Mouse (Mus musculus) limb, embryonic 14.5 days (tissue): ENCODE results near the gene Enc1. TPM values are rescaled to one million over a fixed set of nuclear protein-coding genes. Genes with fewer than 3 reads are reported as not detected.
A peak's percentile ranks its signal among the peaks of the same experiment; 100 is the strongest.

Source experiments
- ATAC-seq: fragments of 200-750 bp; cut with Nextera tagmentation; 2 replicates; pipeline ENCODE4 v1.8.0; 2017; ENCODE audit warnings: low read depth, moderate number of reproducible peaks, moderate TSS enrichment; ENCODE audit not compliant: low FRiP score
- DNase-seq: peaks from one replicate; pipeline ENCODE4 v3.0.0-alpha.2; 2015; ENCODE audit warnings: low spot score
- H3K27ac ChIP-seq: fragments of 300-500 bp; sonication (generic); replicated peaks from 2 replicates; pipeline ENCODE4 v1.5.1; 2014; ENCODE audit warnings: low read depth, mild to moderate bottlenecking, low read length, moderate library complexity, mixed read lengths
- H3K27me3 ChIP-seq: fragments of 300-500 bp; sonication (generic); 2 replicates; pipeline ENCODE4 v1.6.1; 2014; ENCODE audit warnings: low read length, mixed read lengths; ENCODE audit not compliant: control insufficient read depth, insufficient read depth
- H3K36me3 ChIP-seq: fragments of 300-500 bp; sonication (generic); 2 replicates; pipeline ENCODE4 v1.6.1; 2014; ENCODE audit warnings: mild to moderate bottlenecking, low read length, moderate library complexity, mixed read lengths; ENCODE audit not compliant: control insufficient read depth, insufficient read depth
- H3K4me1 ChIP-seq: fragments of 300-500 bp; sonication (generic); 2 replicates; pipeline ENCODE4 v1.6.1; 2014; ENCODE audit warnings: antibody characterized with exemption, low read length, mixed read lengths; ENCODE audit not compliant: control insufficient read depth, insufficient read depth
- H3K4me2 ChIP-seq: fragments of 300-500 bp; sonication (generic); replicated peaks from 2 replicates; pipeline ENCODE4 v1.6.1; 2014; ENCODE audit warnings: low read depth, mild to moderate bottlenecking, low read length, moderate library complexity; ENCODE audit not compliant: severe bottlenecking
- H3K4me3 ChIP-seq: fragments of 300-500 bp; sonication (generic); replicated peaks from 2 replicates; pipeline ENCODE4 v1.5.1; 2014; ENCODE audit warnings: low read length
- H3K9ac ChIP-seq: fragments of 300-500 bp; sonication (generic); 2 replicates; pipeline ENCODE4 v1.6.1; 2014; ENCODE audit warnings: mild to moderate bottlenecking, low read depth, low read length, moderate library complexity; ENCODE audit not compliant: severe bottlenecking
- H3K9me3 ChIP-seq: fragments of 300-500 bp; sonication (generic); 2 replicates; pipeline ENCODE4 v1.6.1; 2016; ENCODE audit warnings: low read length; ENCODE audit not compliant: control insufficient read depth
- POLR2A ChIP-seq: fragments of 200-500 bp; IDR thresholded peaks from 2 replicates; pipeline ENCODE4 v1.8.0; 2012; ENCODE audit warnings: inconsistent platforms, mild to moderate bottlenecking, moderate library complexity, borderline replicate concordance; ENCODE audit not compliant: insufficient read depth, insufficient read length; ENCODE audit errors: extremely low read depth
- WGBS: fragments of 180-500 bp; shearing (Covaris S2); extraction: QIAGEN DNeasy Blood & Tissue Kit; methylation state at CpG from one replicate; pipeline ENCODE4 v1.1.7; 2014; 5-methylcytosine and 5-hydroxymethylcytosine counted together
- polyA plus RNA-seq, 2 experiments: library from polyadenylated mRNA; depleted of rRNA in 1 of 2; stranded (reverse) in 1 of 2; unstranded in 1 of 2; fragments of >200 nt; fragmentation: Nextera tagmentation in 1 of 2; extraction: Ambion mirVana in 1 of 2; gene quantifications; 2 replicates each; pipeline versions ENCODE4 v1.2.1 to v1.2.3; 2012 to 2014

The Enc1 gene
- polyA plus RNA-seq, 2 experiments: 8.9 to 33.5 TPM

DNA sequence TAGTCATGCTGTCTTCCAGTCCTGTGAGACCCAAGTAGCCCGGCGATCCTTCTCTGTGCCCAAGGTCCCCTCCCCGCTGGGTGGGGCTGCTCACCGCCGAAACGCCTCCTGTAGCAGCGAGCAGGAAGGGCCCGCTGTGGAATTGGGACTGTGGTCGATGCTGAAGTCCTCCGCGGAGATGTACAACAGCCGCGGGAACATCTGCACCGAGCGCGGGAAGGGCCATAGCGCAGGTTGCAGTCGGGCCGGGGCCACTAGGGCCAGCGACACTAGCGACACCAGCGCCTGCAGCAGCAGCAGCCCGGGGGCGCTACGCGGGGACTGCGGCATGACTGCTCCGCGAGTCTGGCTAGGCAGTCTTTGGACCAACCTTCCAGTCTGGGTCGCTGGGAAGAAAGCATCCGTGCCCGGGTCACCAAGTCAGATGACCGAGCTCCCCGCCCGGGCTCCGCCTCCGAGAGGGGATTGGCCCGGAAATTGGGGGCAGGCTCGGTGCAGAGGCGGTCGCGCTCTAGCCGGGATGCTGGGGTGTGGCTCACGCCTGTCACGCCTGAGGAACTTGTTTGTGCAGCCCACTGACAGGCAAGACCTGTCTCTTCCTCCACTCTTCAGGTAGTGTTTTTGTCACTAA, 42.9 kb upstream of the Enc1 start, which contains the start of gene Hexb:
Hexb (minus strand) TSS at position 426 of the 631 bp plus-strand sequence.
- Histone ChIP-seq H3K27ac (peak within 1 kb of the TSS; percentile 58; the same call in 1 of the 2 replicates), H3K9me3 (no peaks in the 10 kb centered on the region), H3K36me3 (no peaks in the 10 kb centered on the region), H3K9ac (peak within 1 kb of the TSS; percentile 69), H3K27me3 (no peaks in the 10 kb centered on the region), H3K4me2 (peak within 1 kb of the TSS; percentile 93), H3K4me1 (peaks cover 3% of the 10 kb centered on the region; the same call in 1 of the 2 replicates), H3K4me3 (peak within 1 kb of the TSS; percentile 75)
- 0 out of 2 replicates have a peak, but pooled peaks have one; percentile 36 for TF ChIP-seq POLR2A
- DNase-seq (peak; percentile 82), ATAC-seq (peak; percentile 91)
- 1% methylated on average over 42 of the region's 45 CpGs for WGBS

- Histone ChIP-seq H3K4me3 (no peak overlapping the region), H3K27me3 (no peaks in the 10 kb centered on the region), H3K9me3 (no peaks in the 10 kb centered on the region), H3K4me1 (no peaks in the 10 kb centered on the region), H3K36me3 (no peaks in the 10 kb centered on the region), H3K9ac (no peak overlapping the region), H3K4me2 (no peak overlapping the region), H3K27ac (no peak overlapping the region)
- DNase-seq (no peak), ATAC-seq (no peak)
- WGBS: 78% methylated on average over 2 of the region's 2 CpGs
- no peak for TF ChIP-seq POLR2A
These were observed 41.8 kb upstream of the Enc1 start for GRCm38 (mm10) chr13:97199123-97199522.

DNA sequence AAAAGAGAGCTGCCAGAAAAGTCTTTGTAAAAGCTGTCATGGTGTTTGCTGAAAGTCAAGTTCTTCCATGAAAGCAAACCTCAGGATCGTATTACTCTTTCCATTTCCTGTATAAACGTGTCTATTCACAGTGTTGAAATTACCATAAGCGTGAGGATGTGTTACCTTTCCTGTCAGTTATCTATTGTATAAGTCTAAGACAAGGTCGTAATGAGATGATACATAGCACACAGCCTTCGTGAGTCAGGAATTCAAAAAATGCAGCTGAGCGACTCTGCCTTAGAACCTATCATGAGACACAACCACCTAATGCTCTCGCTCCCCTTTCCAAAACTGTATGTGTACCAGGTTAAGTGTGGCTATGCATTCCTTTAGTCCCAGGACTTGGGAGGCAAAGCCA, 39.8 kb upstream of the Enc1 start:
- no peak for TF ChIP-seq POLR2A
- ATAC-seq (no peak), DNase-seq (no peak)
- WGBS: 62% methylated on average over 7 of the region's 7 CpGs
- Histone ChIP-seq H3K4me3 (no peak overlapping the region), H3K27ac (no peak overlapping the region), H3K9ac (no peak overlapping the region), H3K27me3 (no peaks in the 10 kb centered on the region), H3K36me3 (no peaks in the 10 kb centered on the region), H3K4me2 (no peak overlapping the region), H3K9me3 (no peaks in the 10 kb centered on the region), H3K4me1 (0 out of 2 replicates have a peak, but pooled peaks cover 3% of the 10 kb centered on the region)

DNA sequence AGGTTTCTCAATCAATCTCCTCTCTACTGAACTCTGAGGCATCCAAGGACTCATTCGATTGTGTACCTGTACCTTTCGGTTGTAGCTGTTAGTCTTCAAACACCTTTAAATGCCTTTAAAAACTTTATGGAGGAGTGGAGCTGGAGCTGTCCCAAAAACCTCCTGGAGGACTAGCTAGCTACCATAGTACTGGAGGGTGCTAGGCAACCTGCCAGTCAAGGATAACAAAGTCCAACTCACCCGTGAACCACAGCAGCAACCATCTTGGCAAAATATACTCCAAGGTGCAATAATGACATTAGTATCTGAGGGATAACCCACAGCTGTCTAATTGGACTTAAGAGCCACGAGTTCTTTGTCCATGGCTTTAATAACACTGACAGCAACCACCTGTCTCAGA, 39.0 kb upstream of the Enc1 start:
- WGBS: 51% methylated on average over 4 of the region's 4 CpGs
- no peak for DNase-seq
- H3K9ac ChIP-seq: no peak overlapping the region
- H3K36me3 ChIP-seq: no peaks in the 10 kb centered on the region
- no peak for ATAC-seq
- TF ChIP-seq POLR2A: no peak
- H3K27ac ChIP-seq: no peak overlapping the region
- no peak overlapping the region for H3K4me3 ChIP-seq
- 0 out of 2 replicates have a peak, but pooled peaks cover 3% of the 10 kb centered on the region for H3K4me1 ChIP-seq
- H3K27me3 ChIP-seq: no peaks in the 10 kb centered on the region
- no peaks in the 10 kb centered on the region for H3K9me3 ChIP-seq
- H3K4me2 ChIP-seq: no peak overlapping the region

DNA sequence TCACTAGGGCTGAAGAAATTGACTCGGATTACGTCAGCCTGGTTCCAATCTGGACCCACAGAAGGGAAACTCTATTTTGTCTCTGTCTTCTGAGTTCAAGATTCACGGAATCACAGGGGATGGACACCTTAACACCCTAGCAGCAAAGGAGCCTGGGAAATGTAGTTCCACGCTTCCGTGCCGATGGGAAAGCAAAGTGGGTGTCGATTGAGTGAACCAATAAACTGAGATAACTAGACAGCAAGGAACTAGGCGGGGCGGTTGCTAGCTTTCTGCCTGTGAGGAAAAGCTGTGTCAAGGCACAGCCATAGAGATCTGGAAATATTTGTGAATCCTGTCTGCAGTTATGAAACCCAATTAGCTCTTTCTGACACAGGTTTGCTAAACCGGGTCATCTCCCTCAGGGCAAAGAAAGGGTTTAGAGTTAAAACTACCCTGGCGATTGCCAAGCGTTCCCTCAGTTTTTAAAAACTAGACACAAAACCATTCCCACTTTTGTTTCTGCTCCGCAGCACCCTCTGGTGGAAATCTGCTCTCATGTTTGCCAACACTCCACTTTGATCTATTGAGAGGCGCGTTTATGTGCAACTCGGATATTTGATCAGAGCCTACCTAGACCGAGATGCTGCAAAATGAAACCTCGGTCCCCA, 35.7 kb upstream of the Enc1 start:
- Histone ChIP-seq H3K9me3 (no peaks in the 10 kb centered on the region), H3K27ac (peak overlapping the region; percentile 48), H3K4me1 (0 out of 2 replicates have a peak, but pooled peaks cover 3% of the 10 kb centered on the region), H3K4me3 (peak overlapping the region; percentile 30), H3K4me2 (peak overlapping the region; percentile 55), H3K9ac (no peak overlapping the region), H3K36me3 (no peaks in the 10 kb centered on the region), H3K27me3 (no peaks in the 10 kb centered on the region)
- 6% methylated on average over 18 of the region's 18 CpGs for WGBS
- no peak for TF ChIP-seq POLR2A
- DNase-seq (peak; percentile 88), ATAC-seq (peak; percentile 84)
